Mouse (Mus musculus) monocyte, adult 2 months (primary cell): ENCODE measurements around the gene Psmb5.

Source experiments
- DNase-seq, 2 experiments: peaks; one replicate each; pipeline ENCODE4 v3.0.0; 2022; ENCODE audit warnings: low spot score in 2 of 2, low read depth in 1 of 2

Psmb5 gene

GRCm38 (mm10) chr14:54592319-54592934 lies 25.4 kb downstream of the Psmb5 start:
- DNase-seq: no peak

GRCm38 (mm10) chr14:54591056-54591455 lies 26.8 kb downstream of the Psmb5 start:
- DNase-seq: no peak

DNA sequence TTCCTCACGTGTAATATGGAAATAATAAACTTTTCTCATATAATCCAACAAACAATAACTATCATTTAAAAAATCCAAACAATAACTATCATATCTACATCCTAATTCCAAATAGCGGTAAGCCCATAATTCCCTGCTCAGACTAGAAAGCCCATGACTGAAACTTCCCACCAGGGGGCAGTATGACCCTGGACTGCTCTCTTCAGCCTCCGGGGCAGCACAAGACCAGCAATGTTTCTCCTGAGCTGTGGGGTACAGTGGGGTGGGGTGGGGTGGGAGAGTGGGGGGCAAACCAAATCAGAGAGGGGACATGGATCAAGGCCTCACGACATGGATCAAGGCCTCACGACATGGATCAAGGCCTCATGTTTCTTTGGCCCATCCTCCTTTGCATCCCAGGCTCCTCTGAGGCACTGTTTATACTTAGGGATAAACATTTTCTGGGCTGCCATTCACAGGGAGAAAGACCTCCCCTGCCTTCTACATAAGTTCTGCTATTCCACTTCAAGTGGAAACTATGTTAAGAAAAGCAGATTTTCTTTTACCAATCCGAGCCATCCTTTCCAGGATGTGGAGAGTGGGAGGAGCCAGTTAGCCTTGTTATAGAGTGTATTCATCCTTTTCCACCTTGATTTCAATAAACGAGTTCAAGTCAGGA lies 34.0 kb downstream of the Psmb5 start:
- no peak for DNase-seq

DNA sequence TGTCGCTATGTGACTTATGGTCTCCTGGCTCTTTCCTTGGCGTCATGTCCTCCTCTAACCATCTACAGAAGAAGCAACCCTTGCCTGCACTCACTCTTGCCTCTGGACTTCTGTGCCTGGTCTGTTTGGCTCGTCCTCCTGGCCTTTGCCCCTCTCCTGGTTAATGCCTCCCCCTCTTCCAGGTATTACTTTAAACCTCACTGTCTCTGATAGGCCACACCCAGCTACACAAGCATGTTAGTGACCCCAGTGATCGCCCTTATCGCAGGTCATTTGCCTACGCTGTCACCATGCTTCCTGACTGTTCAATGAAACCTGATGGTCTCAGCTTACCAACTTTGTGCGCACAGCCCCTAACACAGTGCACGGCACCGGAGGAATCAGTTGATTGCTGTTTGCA lies 35.3 kb downstream of the Psmb5 start:
- no peak for DNase-seq

- no peak for DNase-seq
These were observed 38.2 kb downstream of the Psmb5 start for GRCm38 (mm10) chr14:54579638-54580037.

GRCm38 (mm10) chr14:54578063-54578462 lies 39.8 kb downstream of the Psmb5 start:
- DNase-seq: no peak

- peak; percentile 35 to 57 for DNase-seq
These were observed 40.5 kb downstream of the Psmb5 start, which contains the start of gene Ajuba for GRCm38 (mm10) chr14:54577089-54577982. Ajuba (minus strand) TSS chr14:54577558.

DNA sequence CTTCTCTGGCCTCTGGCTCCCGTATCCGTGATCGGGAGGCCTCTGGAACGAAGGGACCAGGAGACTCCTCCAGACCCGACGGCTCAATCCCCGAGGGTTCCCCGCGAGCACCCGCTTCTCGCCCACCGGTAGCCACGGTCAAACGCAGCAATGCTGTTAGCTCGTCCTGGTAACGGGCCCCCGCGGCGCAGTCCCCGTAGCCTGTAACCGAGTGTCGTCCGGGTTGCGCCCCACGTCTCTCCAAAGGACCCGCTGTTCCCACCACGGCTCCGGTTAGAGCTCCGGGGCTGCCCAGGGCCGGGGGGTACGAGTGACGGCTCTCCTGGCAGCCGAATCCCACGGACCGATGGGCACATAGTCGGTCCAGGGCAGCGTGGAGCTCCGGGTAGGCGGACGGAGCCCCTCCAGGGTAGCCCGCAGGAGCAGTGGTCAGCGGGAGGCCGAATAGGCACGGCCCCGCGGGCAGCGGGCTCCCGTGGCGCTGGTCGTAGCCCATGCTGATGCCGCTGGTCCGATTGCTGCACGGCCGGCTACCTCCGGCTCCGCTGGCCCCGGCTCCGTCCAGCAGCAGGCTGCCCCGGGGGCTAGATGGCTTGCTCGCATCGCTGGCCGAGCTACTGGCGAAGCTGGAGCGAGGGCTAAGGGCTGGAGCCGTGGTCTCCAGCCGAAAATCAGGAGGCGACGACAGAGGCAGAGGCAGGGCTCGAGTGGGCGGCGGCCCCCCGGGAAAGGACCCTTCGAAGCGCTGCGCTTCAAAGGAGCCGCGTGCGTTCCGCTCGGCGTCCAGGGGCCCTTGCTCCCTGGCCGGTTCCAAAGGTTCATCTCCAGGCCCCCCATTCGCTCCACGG lies 41.4 kb downstream of the Psmb5 start:
- no peak for DNase-seq

- DNase-seq: no peak
These were observed 42.2 kb downstream of the Psmb5 start for GRCm38 (mm10) chr14:54575631-54576030.

DNA sequence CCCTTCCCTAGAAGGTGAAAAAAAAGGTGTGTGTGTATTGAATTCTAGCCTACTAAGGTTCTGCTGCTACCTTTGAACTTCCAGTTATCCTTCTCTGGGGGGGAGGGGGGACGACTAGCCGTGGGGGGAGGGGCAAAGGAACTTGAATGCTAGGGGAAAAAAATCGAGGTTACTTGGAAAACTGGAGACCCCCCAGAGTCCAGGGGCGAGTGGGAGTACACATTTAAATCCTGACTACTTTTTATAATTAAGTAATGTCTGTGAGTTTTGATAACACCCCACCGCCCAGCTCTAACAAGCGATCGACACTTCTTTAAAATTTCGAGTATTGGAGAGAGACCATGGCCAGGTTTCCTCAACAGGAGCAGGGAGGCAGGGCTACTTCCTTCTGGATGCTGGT lies 42.8 kb downstream of the Psmb5 start:
- DNase-seq: no peak

DNA sequence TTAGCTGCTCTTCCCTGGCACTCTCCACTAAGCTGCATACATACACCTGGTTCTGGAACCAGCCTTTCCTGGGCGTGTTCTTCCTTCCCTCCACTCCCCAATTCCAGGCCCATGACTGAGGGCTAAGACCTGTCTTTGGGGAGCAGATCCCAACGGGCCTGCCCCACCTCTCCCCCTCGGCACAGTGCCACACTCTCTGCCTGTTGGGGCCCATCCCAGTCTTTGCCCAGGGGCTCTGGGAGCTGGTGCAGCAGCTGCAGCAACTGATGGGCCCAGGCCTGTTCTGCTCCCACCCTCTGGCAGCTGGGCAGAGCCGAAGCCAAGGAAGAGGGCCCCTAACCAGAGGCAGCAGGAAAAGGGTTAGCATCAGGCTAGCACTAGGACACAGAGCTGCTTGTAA lies 43.6 kb downstream of the Psmb5 start:
- DNase-seq: no peak

DNA sequence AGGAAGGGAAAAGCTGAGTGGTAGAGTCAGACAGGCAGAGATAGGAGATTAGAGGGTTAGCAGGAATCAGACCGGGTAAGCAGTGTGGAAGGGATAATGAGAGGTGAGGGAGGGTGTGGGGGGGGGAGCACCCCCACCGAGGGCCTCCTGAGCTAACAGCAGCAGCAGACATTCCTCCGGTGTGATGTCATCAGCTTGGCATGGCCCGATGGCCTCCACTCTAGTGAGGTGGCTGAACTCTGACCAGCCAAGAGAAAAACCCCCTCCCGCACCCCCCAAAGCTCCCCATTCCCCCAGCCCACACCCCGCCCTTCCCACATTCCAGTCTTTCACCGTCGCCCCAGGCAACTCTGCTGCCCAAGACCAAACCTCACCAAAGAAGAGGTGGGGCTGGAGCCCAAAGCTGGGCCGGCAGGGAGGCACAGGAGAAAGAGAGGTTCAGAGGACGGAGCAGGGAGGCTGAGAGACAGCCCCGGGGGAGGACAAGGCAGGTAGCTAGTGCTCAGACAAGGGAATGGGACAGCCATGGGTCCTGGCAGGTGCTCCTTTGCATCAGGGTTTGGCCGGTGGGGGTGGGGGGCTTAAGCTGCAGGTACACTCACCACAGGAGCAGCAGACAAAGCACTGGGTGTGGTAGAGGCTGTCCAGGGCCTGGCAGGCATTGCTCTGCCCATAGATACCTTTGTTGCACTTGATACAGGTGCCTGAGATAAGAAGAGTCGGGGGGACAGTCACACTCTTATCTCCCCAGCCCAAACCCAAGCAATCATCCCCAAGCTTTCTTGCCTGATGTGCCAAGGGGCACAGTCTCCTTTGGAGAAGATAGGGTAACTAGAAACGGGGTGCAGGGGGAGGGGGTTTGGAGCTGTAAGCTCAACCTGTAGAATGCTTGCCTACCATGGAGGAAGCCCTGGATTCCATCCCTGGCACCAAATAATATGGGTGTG lies 44.8 kb downstream of the Psmb5 start:
- no peak for DNase-seq

DNA sequence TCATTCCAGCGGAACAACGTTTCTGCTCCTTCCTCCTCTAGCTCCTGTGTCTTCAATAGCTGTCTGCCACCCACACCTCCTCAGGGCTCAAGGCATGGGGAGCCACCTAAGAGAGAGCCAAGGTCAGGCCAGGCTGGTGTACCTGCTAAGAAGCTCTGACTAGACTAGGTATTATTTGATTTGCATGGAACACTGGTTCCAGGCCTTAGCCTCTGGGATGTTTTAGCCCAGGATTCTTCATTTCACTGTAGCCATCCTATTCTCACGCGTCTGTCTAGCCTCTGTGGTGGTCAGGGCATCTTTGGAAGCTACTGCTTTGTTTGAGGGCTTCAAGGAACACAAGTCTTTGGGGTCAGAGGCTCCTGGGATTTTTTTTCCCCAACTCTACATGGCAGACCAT lies 45.7 kb downstream of the Psmb5 start:
- DNase-seq: no peak

- DNase-seq: no peak
These were observed 48.1 kb downstream of the Psmb5 start for GRCm38 (mm10) chr14:54569451-54570392.

GRCm38 (mm10) chr14:54568694-54569414 lies 49.0 kb downstream of the Psmb5 start:
- peak in 1 of 2 experiments; percentile 44 for DNase-seq
